Mouse (Mus musculus) brain, embryonic 14.5 days (tissue): ENCODE measurements around the gene Hoga1. TPM values are rescaled to one million over a fixed set of nuclear protein-coding genes. Genes with fewer than 3 reads are reported as not detected.

Source experiments
- DNase-seq: peaks from one replicate; pipeline ENCODE4 v3.0.0-alpha.2; 2011; ENCODE audit warnings: low read depth
- CTCF ChIP-seq: fragments of 200-500 bp; IDR thresholded peaks from 2 replicates; pipeline ENCODE4 v1.5.1; 2012; ENCODE audit warnings: inconsistent platforms, mild to moderate bottlenecking, moderate library complexity, borderline replicate concordance; ENCODE audit not compliant: insufficient read depth, insufficient read length; ENCODE audit errors: extremely low read depth
- POLR2A ChIP-seq: fragments of 200-500 bp; IDR thresholded peaks from 2 replicates; pipeline ENCODE4 v1.6.1; 2012; ENCODE audit warnings: mild to moderate bottlenecking, inconsistent platforms, borderline replicate concordance; ENCODE audit not compliant: poor library complexity, insufficient read depth, insufficient read length, severe bottlenecking; ENCODE audit errors: extremely low read depth
- polyA plus RNA-seq: library from polyadenylated mRNA; depleted of rRNA; stranded (reverse); fragments of >200 nt; gene quantifications from 2 replicates; pipeline ENCODE4 v1.2.3, GENCODE M21; 2012

Hoga1 gene
- polyA plus RNA-seq, 1 experiment: 1.7 TPM

DNA sequence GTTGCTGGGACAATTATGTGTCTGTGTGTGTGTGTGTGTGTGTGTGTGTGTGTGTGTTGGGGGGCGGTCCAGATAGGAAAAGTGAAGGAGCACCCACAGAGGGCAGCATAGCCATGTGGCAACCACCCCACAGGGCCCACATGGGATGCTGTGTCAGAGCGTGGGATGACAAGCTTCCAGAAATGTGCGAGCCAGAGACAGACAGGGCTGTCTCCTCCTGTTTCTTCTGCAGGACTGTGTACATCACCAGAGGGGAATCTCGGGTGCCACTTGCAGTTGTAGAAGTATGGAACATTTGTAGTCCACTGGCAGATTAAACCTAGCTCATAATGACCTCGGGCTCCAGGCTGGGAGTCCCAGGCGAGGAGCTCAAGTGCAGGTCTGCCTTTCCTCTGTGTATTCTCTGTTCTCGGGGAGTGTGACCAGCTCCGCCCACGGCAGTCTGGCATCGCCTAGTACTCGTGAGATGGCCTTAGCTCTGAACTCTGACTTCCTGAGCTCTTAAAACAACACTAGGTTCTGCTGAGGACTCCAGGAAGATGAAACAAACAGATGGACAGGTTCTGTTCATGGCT is 10.4 kb upstream of the Hoga1 start:
- no peak for DNase-seq
- no peak for TF ChIP-seq CTCF
- TF ChIP-seq POLR2A: no peak

GRCm38 (mm10) chr19:42035456-42036248 is 9.8 kb upstream of the Hoga1 start, which contains the start of gene Ankrd2:
Ankrd2 (plus strand) TSS chr19:42036000.
- TF ChIP-seq POLR2A: no peak
- peak; percentile 81 for TF ChIP-seq CTCF
- DNase-seq: peak; percentile 93

DNA sequence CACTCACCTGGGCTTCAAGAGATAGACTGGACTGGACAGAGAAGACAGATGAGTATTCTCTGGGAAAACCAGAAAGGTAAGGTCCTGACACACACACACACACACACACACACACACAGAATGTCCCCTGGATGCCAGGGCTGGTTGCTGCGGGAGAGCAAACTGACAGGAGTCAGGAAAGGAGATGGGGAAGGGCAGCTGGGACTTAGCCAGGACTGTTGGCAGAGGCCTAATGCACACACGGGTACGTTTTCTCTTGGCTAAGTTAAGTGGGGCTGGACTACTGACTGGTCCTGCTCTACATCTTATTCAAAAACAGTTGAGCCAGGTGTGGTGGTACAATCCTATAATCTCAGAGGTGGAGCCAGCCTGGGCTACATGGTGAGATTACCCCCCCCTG is 9.1 kb upstream of the Hoga1 start:
- TF ChIP-seq CTCF (no peak), POLR2A (no peak)
- DNase-seq: no peak

DNA sequence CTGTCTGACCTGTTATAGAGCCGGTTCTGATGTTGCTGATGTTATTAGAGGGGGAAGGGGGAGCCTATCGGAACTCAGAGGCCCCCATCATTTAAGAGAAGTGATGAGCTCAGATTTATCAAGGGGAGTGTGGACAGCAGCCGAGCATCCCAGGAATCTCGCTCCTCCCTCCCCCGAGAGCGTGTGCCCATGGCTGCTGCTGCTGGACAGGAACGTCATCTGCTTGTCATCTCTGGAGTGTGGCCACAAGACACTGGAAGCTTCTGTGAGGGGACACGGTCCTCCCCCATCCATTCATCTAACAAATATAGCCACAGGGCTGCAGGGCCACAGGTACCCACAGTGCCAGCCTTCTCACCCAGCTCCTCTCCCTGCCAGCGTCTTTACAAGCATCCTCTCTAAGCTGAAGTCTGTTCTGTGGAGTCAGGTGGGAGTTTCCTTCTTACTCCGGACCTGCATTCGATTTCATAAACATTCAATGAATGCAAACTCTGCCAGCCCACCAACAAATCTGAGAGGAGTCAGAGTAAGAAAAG is 8.2 kb upstream of the Hoga1 start:
- TF ChIP-seq POLR2A: no peak
- no peak for DNase-seq

- TF ChIP-seq POLR2A (no peak), CTCF (no peak)
- DNase-seq: no peak
These were observed 7.1 kb upstream of the Hoga1 start for GRCm38 (mm10) chr19:42038310-42038709.

DNA sequence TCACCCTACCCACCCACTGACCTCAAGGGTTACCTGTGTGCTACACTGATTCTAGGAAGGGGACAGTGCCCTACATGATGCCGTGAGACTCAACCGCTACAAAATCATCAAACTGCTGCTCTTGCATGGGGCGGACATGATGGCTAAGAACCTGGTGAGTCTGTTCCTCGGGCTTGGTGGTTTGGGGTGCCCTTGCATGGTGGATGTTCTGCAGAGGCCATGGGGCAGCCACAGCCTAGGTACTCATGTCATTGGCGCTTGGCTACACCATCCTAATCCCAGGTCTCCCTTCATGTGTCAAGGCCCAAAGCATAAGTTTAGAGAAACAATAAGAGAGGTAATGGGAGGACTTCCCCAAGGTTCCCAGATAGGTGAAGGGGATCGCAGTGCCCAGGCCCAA is 1.4 kb upstream of the Hoga1 start:
- DNase-seq: no peak
- TF ChIP-seq POLR2A: no peak
- TF ChIP-seq CTCF: no peak

DNA sequence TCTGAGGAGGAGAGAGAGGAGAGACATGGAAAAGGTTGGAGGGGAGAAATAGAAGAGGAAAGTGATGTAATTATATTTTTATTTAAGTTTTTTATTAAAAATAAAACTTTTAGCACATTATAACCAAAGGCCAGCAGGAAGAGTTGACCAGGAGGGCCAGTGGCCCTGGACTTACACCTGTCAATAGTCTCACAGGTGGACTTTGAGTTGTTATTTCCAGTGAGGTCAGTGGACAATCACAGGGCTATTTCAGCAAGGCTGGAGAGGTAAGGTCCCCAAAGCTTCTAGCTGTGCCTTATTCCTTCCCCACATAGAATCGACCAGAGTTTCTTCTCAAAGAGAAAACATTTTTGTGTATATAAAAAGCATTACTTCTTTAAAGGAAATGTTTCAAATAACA is 4.8 kb downstream of the Hoga1 start:
- no peak for TF ChIP-seq CTCF
- TF ChIP-seq POLR2A: no peak
- DNase-seq: no peak

GRCm38 (mm10) chr19:42051351-42051750 is 5.9 kb downstream of the Hoga1 start:
- DNase-seq: no peak
- TF ChIP-seq CTCF (no peak), POLR2A (no peak)

- DNase-seq: no peak
- TF ChIP-seq CTCF: no peak
- no peak for TF ChIP-seq POLR2A
These were observed 6.5 kb downstream of the Hoga1 start, which contains the start of gene 4933411K16Rik for GRCm38 (mm10) chr19:42051948-42052347. 4933411K16Rik (plus strand) TSS chr19:42052248.

GRCm38 (mm10) chr19:42054255-42054654 is 8.8 kb downstream of the Hoga1 start:
- TF ChIP-seq POLR2A (no peak), CTCF (no peak)
- no peak for DNase-seq

DNA sequence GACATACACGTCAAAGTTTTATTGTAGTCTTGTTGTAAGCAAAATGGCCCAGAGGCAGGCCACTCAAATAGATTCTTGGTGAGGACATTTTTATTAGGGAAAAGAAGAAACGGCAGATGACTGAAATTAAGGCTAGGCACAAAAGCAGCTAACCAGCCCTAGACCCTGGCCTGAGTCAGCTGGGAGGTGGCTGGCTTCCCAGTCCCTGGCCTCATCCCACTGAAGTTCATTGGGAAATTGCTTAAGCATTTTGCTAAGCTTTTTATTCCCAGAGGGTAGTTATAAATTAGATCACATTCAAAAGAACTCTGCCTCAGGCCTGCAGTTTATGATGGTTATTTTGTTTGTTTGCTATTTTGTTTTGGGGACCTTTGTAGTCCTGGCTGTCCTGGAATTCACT is 10.5 kb downstream of the Hoga1 start:
- TF ChIP-seq CTCF: no peak
- TF ChIP-seq POLR2A: no peak
- no peak for DNase-seq

DNA sequence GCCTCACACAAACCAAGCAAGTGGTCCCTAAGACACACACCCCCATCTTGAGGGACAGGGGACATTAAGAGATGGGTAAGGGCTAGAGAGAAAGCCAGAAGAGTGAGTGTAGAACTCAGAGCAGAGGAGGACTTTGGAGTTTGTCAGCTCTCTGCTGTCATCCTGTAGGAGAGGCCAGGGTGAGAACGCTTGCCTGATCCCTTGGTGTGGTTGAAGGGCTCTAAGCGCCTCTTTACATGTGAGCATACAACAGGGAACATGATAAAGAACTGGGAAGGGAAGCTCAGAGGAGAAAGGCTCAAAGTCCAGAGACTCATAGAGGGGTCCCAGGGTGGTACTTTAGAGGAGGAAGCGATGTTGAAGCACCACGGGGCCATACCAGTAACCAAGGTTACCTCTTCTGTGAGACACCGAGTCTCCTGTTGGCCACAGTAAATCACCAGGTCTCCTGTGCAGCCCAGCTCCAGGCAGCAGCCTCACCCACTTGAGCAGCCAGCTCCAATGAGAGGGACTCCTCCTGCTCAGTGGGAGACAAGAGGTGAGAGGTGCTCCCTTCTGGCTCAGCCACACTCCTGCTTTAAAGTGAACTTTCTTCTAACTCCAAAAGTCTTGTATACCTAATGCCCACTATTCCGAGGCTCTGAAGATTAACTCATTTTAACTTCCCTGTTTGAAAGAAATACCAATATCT is 11.5 kb downstream of the Hoga1 start:
- no peak for TF ChIP-seq CTCF
- no peak for TF ChIP-seq POLR2A
- DNase-seq: no peak
